Mouse (Mus musculus) embryonic facial prominence, embryonic 10.5 days (tissue): ENCODE results near the gene Chp1. TPM values are rescaled to one million over a fixed set of nuclear protein-coding genes. Genes with fewer than 3 reads are reported as not detected.

ENCODE experiments used
- DNase-seq: peaks from one replicate; pipeline ENCODE4 v3.0.0-alpha.2; 2017; ENCODE audit warnings: low spot score
- H3K27ac ChIP-seq: fragments of 300-500 bp; sonication (generic); replicated peaks from 2 replicates; pipeline ENCODE4 v1.5.1; 2016; ENCODE audit warnings: mild to moderate bottlenecking
- H3K27me3 ChIP-seq: fragments of 300-500 bp; sonication (generic); replicated peaks from 2 replicates; pipeline ENCODE4 v1.6.1; 2016; ENCODE audit warnings: low read depth, mild to moderate bottlenecking; ENCODE audit not compliant: poor library complexity, severe bottlenecking
- H3K36me3 ChIP-seq: fragments of 300-500 bp; sonication (generic); replicated peaks from 2 replicates; pipeline ENCODE4 v1.6.1; 2016; ENCODE audit warnings: mild to moderate bottlenecking, moderate library complexity
- H3K4me1 ChIP-seq: fragments of 300-500 bp; sonication (generic); 2 replicates; pipeline ENCODE4 v1.6.1; 2016
- H3K4me3 ChIP-seq: fragments of 300-500 bp; sonication (generic); 2 replicates; pipeline ENCODE4 v1.5.1; 2016; ENCODE audit warnings: mild to moderate bottlenecking, moderate library complexity
- H3K9me3 ChIP-seq: fragments of 300-500 bp; sonication (generic); 2 replicates; pipeline ENCODE4 v1.6.1; 2016; ENCODE audit warnings: mild to moderate bottlenecking
- WGBS: fragments of 180-500 bp; shearing (Covaris S2); methylation state at CpG from one replicate; pipeline ENCODE4 v1.1.7; 2016; 5-methylcytosine and 5-hydroxymethylcytosine counted together
- polyA plus RNA-seq: library from polyadenylated mRNA; unstranded; fragments of >200 nt; fragmentation: Nextera tagmentation; extraction: Ambion mirVana; gene quantifications from 2 replicates; pipeline ENCODE4 v1.2.1, GENCODE M21; 2016

The Chp1 gene
- polyA plus RNA-seq, 1 experiment from 2014 or later: 53.6 TPM

DNA sequence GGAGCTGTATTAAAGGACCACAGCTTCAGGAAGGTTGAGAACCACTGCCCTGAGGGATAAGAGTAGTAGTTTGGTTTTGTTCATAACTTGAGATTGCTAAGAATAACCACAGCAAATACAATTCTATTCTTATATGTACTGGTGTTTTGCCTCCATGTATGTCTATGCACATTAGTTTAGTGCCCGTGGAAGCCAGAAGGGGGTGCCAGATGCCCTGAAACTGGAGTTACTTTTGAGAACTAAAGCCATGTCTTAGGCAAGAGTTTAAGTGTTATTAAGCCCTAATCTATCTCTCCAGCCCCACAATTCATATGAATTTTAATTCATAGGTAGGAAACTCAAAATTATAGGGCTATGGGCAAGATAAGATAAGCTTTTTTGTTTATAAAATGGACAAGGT, 5.4 kb upstream of the Chp1 start:
- peak; percentile 52 for DNase-seq
- WGBS: 35% methylated on average over 1 of the region's 1 CpGs
- no peaks in the 10 kb centered on the region for H3K9me3 ChIP-seq
- H3K27me3 ChIP-seq: no peaks in the 10 kb centered on the region
- no peaks in the 10 kb centered on the region for H3K36me3 ChIP-seq
- no peak overlapping the region for H3K4me3 ChIP-seq
- no peak overlapping the region for H3K27ac ChIP-seq
- H3K4me1 ChIP-seq: peaks cover 5% of the 10 kb centered on the region

GRCm38 (mm10) chr2:119543656-119544055, 3.8 kb upstream of the Chp1 start:
- Histone ChIP-seq H3K27ac (no peak overlapping the region), H3K9me3 (no peaks in the 10 kb centered on the region), H3K36me3 (no peaks in the 10 kb centered on the region), H3K4me3 (no peak overlapping the region), H3K4me1 (peaks cover 16% of the 10 kb centered on the region), H3K27me3 (no peaks in the 10 kb centered on the region)
- WGBS: 82% methylated on average over 2 of the region's 2 CpGs
- no peak for DNase-seq

GRCm38 (mm10) chr2:119546848-119547521, 512 bp upstream of the Chp1 start:
- H3K9me3 ChIP-seq: no peaks in the 10 kb centered on the region
- WGBS: 1% methylated on average over 30 of the region's 30 CpGs
- peak; percentile 94 for DNase-seq
- peak overlapping the region; percentile 87 for H3K27ac ChIP-seq
- H3K4me3 ChIP-seq: peak overlapping the region; percentile 75
- H3K4me1 ChIP-seq: peaks cover 29% of the 10 kb centered on the region
- no peaks in the 10 kb centered on the region for H3K27me3 ChIP-seq
- no peaks in the 10 kb centered on the region for H3K36me3 ChIP-seq

DNA sequence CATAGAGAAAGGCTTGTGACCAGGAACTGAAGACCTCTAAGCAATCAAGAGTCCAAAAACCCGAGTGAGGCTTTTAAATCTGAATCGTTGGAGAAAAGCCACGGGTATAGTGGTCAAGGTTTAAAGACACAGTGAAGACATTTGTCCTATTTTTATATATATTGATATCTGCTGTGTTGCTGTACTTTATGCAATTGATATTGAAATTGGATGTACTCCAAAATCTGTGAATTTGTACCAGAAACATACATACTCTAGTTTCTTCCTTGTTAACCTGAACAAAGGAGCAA, 819 bp downstream of the Chp1 start:
- WGBS: 17% methylated on average over 3 of the region's 3 CpGs
- no peak for DNase-seq
- H3K27me3 ChIP-seq: no peaks in the 10 kb centered on the region
- H3K4me3 ChIP-seq: peak overlapping the region; percentile 75
- no peaks in the 10 kb centered on the region for H3K36me3 ChIP-seq
- H3K27ac ChIP-seq: peak overlapping the region; percentile 87
- peaks cover 29% of the 10 kb centered on the region for H3K4me1 ChIP-seq
- no peaks in the 10 kb centered on the region for H3K9me3 ChIP-seq

- no peak overlapping the region for H3K27ac ChIP-seq
- no peak for DNase-seq
- H3K4me1 ChIP-seq: peaks cover 29% of the 10 kb centered on the region
- H3K9me3 ChIP-seq: no peaks in the 10 kb centered on the region
- WGBS: 74% methylated on average over 5 of the region's 5 CpGs
- no peaks in the 10 kb centered on the region for H3K27me3 ChIP-seq
- peak overlapping the region; percentile 75 for H3K4me3 ChIP-seq
- no peaks in the 10 kb centered on the region for H3K36me3 ChIP-seq
These were observed 1.2 kb downstream of the Chp1 start for GRCm38 (mm10) chr2:119548691-119549090.

DNA sequence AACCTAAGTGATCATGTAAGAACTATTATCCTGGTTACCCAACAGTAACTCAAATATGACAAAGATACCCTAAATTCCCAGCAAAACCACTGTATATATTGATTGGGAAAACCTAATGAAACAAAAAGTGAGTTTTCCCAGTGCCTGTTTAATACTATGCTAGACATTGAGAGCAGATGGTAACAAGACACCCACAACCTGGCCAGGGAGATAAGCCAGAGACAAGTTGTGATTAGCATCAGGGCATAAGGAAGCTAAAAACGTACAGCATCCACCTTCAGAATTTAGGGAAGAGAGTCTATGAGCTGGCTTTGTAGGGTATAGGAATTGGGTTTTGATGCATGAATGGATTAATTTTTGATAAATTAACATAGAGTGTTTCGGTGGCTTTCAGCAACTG, 2.2 kb downstream of the Chp1 start:
- Histone ChIP-seq H3K27me3 (no peaks in the 10 kb centered on the region), H3K4me3 (no peak overlapping the region), H3K27ac (no peak overlapping the region), H3K4me1 (peaks cover 32% of the 10 kb centered on the region), H3K9me3 (no peaks in the 10 kb centered on the region), H3K36me3 (no peaks in the 10 kb centered on the region)
- no peak for DNase-seq
- 84% methylated on average over 2 of the region's 2 CpGs for WGBS

- Histone ChIP-seq H3K27me3 (no peaks in the 10 kb centered on the region), H3K9me3 (no peaks in the 10 kb centered on the region), H3K36me3 (peaks cover 7% of the 10 kb centered on the region; the same call in 1 of the 2 replicates), H3K27ac (no peak overlapping the region), H3K4me1 (peaks cover 11% of the 10 kb centered on the region), H3K4me3 (no peak overlapping the region)
- no peak for DNase-seq
- 87% methylated on average over 3 of the region's 3 CpGs for WGBS
These were observed 10.5 kb downstream of the Chp1 start for GRCm38 (mm10) chr2:119558039-119558438.

GRCm38 (mm10) chr2:119558737-119559340, 11.3 kb downstream of the Chp1 start:
- peaks cover 14% of the 10 kb centered on the region; the same call in 1 of the 2 replicates for H3K36me3 ChIP-seq
- no peaks in the 10 kb centered on the region for H3K9me3 ChIP-seq
- peaks cover 11% of the 10 kb centered on the region for H3K4me1 ChIP-seq
- no peak for DNase-seq
- no peaks in the 10 kb centered on the region for H3K27me3 ChIP-seq
- WGBS: 75% methylated on average over 7 of the region's 7 CpGs
- no peak overlapping the region for H3K4me3 ChIP-seq
- no peak overlapping the region for H3K27ac ChIP-seq

- Histone ChIP-seq H3K27me3 (no peaks in the 10 kb centered on the region), H3K27ac (no peak overlapping the region), H3K4me3 (no peak overlapping the region), H3K36me3 (peaks cover 21% of the 10 kb centered on the region; the same call in 1 of the 2 replicates), H3K9me3 (no peaks in the 10 kb centered on the region), H3K4me1 (peaks cover 8% of the 10 kb centered on the region)
- DNase-seq: no peak
- WGBS: 86% methylated on average over 3 of the region's 3 CpGs
These were observed 14.3 kb downstream of the Chp1 start for GRCm38 (mm10) chr2:119561794-119562193.

GRCm38 (mm10) chr2:119565284-119565683, 17.8 kb downstream of the Chp1 start:
- 92% methylated on average over 4 of the region's 4 CpGs for WGBS
- no peak overlapping the region for H3K27ac ChIP-seq
- no peak for DNase-seq
- H3K36me3 ChIP-seq: peaks cover 25% of the 10 kb centered on the region; the same call in 1 of the 2 replicates
- no peak overlapping the region for H3K4me3 ChIP-seq
- no peaks in the 10 kb centered on the region for H3K4me1 ChIP-seq
- no peaks in the 10 kb centered on the region for H3K27me3 ChIP-seq
- no peaks in the 10 kb centered on the region for H3K9me3 ChIP-seq

DNA sequence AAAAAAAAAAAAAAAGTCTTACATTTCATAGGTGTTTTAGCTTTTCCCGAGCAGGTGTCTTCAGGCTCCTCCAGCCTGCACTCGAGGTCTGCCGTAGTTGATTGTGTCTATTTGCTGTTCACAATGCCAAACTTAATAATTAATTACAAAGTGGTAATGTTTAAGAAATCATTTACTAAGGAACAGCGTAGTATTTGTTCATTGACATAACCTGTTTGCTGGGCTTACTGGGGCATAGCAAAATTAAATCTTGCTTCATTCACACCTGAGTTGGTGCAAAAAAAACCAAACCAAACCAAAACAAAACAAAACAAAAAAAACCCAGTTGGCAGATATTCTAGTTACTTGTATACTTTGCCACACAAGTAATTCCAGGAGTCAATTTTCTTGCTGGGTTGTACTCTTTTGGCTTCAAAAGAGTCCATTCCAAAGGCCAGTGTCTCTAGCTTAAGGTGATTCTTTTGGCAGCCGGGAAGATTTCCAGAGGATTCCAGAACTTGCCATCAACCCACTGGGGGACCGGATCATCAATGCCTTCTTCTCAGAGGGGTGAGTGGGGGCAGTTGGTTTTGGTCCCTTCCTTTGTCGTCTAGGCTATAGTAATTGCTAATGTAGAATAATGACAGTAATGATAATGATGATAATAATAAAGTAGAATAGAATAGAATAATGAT, 18.8 kb downstream of the Chp1 start:
- Histone ChIP-seq H3K4me3 (no peak overlapping the region), H3K27ac (no peak overlapping the region), H3K27me3 (no peaks in the 10 kb centered on the region), H3K36me3 (peaks cover 25% of the 10 kb centered on the region; the same call in 1 of the 2 replicates), H3K9me3 (no peaks in the 10 kb centered on the region), H3K4me1 (no peaks in the 10 kb centered on the region)
- 92% methylated on average over 7 of the region's 7 CpGs for WGBS
- no peak for DNase-seq

- 94% methylated on average over 1 of the region's 1 CpGs for WGBS
- H3K9me3 ChIP-seq: no peaks in the 10 kb centered on the region
- DNase-seq: no peak
- peaks cover 31% of the 10 kb centered on the region for H3K36me3 ChIP-seq
- no peaks in the 10 kb centered on the region for H3K4me1 ChIP-seq
- H3K27ac ChIP-seq: no peak overlapping the region
- no peak overlapping the region for H3K4me3 ChIP-seq
- no peaks in the 10 kb centered on the region for H3K27me3 ChIP-seq
These were observed 25.0 kb downstream of the Chp1 start for GRCm38 (mm10) chr2:119572471-119572870.

- no peak overlapping the region for H3K27ac ChIP-seq
- H3K27me3 ChIP-seq: no peaks in the 10 kb centered on the region
- no peaks in the 10 kb centered on the region for H3K9me3 ChIP-seq
- no peak overlapping the region for H3K4me3 ChIP-seq
- no peak for DNase-seq
- WGBS: 96% methylated on average over 3 of the region's 3 CpGs
- no peaks in the 10 kb centered on the region for H3K4me1 ChIP-seq
- peaks cover 18% of the 10 kb centered on the region for H3K36me3 ChIP-seq
These were observed 34.1 kb downstream of the Chp1 start for GRCm38 (mm10) chr2:119581571-119581970.
